Mouse (Mus musculus) ZHBTc4 (cell line): Measurements from ENCODE around the gene Tpi1.
"Not testable (repeated sequence)": the region's sequence is repeated elsewhere in the genome, so short reads cannot be mapped to it uniquely, and the experiment has no call there.

Experiments
- DNase-seq: peaks from one replicate; pipeline ENCODE4 v3.0.0-alpha.2; 2011; ENCODE audit warnings: low read depth, low spot score

Tpi1 gene

GRCm38 (mm10) chr6:124831199-124831598 lies 17.1 kb upstream of the Tpi1 start:
- peak; percentile 46 for DNase-seq

DNA sequence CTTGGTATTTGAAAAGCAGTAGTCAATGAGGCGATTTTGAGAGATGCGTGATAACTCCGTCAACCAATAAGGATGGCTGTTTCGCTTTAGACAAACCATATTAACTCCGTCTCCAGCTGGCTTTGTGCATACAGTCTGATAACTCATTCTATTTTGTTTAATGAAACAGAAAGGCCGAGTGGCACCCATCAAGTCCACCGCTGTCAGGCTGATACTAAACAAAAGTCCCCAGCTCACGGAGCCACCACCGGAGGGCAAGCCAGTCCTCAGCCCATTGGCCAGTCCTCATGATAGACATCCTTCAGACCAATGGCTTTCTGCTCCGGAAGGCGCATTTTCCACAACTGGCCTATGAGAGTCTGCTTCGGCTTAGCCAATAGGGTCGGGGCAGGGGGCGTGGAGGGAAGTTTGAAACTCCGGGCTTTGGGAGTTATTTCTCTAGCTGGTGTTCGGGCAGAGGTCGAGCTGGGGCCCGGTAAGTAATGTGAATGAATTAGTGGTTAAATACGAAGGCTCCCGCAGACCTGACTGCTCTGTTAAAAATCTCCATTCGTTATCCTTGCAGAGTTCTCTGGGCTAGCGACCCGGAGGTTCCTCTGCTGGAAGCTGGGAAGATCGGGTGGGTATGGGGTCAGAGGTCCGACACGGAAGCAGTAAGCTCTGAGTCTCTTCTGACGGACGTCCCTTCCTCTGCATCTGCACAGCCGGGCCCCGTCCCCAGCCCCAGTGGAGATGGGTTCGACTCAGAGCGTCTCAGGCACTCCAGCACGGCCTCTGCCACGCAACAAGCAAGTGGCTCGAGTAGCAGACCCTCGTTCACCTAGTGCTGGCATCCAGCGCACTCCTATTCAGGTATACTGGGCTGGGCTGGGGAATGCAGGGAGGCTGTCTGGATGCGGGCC lies 16.0 kb upstream of the Tpi1 start:
- peak; percentile 98 for DNase-seq

- peak; percentile 100 for DNase-seq
These were observed 15.0 kb upstream of the Tpi1 start, which contains the start of the genes Usp5 and Cdca3 for GRCm38 (mm10) chr6:124828868-124829798. Gene Usp5 (minus strand): TSS chr6:124829484. Gene Cdca3 (plus strand): TSS chr6:124829547.

DNA sequence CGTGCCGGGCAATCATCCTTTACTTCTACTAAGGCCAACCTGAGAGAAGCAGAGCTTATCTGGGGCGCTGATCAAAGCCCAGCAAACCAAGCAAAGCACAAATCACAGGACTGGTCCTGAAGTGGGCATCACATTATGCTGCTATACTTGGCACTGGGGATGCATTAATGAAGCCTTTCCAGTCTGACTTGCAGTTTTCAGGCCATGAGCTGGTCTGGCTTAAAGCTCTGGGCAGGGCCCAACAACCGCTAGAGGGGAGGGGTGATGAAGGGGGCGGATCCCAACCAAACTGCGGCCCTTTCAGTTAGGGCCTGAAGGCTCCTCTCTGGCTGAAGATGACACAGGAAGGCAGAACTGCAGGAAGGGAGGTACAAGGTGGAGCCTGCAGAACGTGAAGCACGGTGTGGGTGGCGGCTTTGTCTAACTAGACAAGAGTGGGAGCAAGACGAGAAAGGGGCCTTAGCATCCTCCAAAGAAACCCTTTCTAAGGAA lies 14.1 kb upstream of the Tpi1 start:
- DNase-seq: peak; percentile 90

DNA sequence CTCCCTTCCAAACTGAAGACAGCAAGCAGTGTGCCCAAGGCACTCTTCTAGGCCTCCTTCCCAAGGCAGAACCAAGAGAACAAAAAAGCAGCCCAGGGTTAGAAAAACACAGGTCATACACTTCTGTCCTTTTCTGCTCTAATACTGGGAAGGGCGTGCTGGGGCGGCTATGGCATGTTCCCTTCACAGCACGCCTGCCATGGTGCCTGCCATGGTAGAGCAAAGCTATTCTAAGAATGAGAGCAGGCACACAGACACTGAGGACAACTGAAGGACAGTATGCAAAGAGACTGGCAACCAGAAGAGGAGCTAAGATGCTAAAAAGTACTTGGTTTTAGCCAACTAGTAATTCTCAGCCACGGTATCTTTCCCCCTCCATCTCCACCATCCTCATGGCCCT lies 8.0 kb upstream of the Tpi1 start:
- no peak for DNase-seq

- no peak for DNase-seq
These were observed 6.8 kb upstream of the Tpi1 start for GRCm38 (mm10) chr6:124820891-124821290.

DNA sequence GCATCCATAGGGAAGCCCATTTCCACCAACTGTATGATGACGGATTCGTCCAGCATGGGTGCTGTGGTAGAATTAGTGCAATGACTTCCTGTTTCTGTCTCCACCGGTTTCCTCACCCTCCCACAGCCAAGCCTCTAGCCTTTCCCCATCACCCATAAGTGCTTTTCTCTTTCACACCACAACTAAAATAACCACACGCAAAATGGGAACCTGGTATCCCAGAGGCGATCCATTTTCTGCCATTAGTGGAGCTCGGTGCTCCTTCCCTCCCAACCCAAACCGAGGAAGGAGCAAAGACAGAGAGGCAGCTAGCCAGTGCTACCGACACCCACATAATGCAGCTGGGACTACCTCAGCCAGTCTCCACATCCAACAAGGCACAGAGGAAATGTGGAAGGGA lies 3.9 kb upstream of the Tpi1 start:
- no peak for DNase-seq

DNA sequence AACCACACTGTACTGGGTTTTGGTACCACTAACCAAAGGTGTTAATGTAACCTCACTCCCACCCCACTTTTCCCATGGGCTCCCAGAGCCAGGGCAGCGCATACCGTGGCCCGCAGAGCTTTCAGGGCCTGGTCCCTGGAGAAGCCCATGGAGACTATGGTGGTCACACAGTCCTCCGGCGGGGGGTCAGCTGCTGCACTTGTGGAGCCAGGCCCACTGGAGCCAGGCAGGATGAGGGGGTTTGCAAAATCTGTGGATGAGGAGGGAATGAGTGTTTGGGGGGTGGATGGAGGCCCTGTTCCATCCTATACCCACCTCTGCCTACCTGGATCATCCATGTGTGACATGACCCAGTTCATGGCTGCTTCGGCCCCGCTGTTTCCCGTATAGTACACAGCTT lies 3.5 kb upstream of the Tpi1 start:
- DNase-seq: no peak

- DNase-seq: no peak
These were observed 3.0 kb upstream of the Tpi1 start for GRCm38 (mm10) chr6:124817125-124817524.

GRCm38 (mm10) chr6:124816611-124817010 lies 2.5 kb upstream of the Tpi1 start:
- no peak for DNase-seq

DNA sequence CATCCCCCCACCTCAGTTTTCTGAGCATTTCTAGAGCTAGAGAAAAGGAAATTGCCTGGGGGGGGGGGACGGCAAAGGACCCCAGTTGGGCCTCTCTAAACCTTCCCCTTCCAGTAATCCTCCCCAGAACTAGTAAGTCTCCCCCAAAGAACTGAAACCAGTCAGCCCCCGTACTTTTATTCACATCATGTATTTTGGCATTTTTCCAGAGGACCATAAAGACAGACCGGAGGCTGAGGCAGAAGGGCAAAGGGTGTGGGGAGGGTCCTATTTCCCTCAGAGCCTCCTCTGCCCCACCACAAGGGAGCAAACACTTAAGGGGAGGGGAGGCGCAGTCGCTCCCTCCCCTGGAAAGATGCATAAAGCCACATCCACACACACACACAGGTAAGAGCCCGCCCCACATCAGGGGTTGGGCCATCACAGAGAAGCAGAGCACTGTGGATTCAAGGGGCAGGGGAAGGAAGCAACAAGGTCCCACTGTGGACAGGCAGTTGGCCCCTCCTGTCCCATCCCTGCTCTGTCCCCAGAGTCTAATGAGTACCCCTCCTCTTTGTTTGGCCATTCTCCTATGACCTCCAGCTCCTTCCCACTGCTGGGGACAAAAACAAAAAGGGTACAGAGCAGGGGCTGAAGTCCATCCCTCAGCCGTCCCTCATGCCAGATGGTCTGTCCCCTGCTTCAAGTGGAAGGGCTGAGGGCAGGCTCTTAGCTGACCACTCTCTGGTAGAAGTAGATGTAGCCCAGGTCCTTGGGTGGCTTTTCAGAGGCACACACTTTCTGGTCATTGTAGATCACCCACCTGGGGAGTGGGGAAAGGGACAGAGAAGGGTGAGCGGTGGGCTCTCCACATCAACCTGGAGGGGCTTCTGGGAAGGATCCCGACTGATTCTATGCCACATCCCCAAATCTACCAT lies 1.0 kb upstream of the Tpi1 start:
- no peak for DNase-seq

- peak; percentile 24 for DNase-seq
These were observed 352 bp upstream of the Tpi1 start for GRCm38 (mm10) chr6:124814448-124814847.

DNA sequence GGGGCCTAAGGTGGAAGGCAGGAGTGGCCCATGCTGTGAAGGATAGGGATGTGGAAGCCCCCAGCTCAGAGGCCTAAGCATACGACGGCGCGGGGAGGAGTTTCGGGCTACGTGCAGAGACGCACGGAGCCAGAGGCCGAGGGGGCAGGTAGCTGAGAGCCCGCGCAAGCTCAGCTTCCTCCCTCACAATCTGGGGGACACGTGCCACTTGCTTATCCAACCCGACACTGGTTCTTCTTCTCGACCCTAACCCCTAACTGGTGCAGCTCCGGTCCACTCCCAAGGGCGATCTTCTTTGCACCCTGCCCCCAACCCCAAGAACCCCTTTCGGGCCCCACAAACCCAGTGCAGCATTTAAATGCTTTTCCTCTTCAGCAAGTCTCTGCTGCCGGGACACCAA lies 600 bp downstream of the Tpi1 start:
- DNase-seq: peak; percentile 76

DNA sequence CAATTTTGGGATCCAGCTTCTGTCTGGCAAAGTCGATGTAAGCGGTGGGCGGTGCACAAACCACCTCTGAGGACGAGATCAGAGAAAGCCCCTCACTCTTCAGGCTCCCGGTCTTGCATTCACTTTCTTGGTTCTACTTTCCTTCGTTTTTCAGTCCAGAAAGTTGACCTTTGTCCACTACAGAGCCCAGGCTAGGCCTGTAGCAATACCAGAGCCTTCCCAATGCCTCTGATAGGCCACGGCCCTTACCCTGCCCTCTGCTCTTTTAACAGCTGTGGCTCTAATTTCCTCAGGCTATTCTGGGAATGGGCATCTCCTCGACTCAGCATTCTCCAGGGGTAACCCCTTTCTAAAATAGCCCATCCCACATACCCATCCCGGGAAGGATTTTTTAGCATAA lies 1.2 kb downstream of the Tpi1 start:
- DNase-seq: no peak

DNA sequence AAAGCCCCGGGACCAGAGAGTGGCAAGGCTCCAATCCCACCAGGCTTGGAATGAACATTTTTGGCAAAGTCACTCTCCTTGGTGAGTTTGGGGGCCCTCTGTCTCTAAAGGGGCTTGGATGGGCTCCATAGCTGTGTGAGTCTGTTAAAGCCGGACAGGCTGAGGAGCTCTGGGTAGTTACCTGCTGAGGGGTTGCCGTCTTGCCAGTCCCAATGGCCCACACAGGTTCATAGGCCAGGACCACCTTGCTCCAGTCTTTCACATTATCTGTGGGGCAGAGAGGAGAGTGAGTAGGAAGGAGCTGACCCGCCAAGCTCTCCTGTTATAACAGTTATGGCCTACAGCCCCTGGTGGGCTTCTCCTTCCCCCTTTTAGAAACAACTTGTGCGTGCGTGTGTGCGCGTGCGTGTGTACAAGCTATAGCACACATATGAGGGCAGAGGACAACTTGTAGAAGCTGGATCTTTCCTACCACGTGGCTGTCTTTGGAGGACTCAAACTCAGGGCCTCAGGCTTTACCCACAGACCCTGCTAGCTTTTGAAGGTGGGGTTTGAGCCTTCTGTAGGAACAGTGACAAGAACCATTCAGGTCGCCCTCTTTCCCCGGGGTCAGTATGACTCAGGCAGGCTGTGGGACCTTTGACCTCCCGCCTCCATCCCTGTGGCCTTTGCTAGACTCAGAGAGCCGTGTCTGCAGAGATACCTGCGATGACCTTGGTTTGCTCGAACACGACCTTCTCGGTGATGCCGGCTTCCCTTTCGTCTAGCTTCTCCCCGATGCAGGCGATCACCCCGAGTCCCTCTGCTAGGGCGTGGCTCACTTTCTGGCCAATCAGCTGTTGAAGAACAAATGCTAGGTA lies 2.2 kb downstream of the Tpi1 start:
- DNase-seq: peak; percentile 21

GRCm38 (mm10) chr6:124811403-124811665 lies 2.8 kb downstream of the Tpi1 start:
- no peak for DNase-seq

DNA sequence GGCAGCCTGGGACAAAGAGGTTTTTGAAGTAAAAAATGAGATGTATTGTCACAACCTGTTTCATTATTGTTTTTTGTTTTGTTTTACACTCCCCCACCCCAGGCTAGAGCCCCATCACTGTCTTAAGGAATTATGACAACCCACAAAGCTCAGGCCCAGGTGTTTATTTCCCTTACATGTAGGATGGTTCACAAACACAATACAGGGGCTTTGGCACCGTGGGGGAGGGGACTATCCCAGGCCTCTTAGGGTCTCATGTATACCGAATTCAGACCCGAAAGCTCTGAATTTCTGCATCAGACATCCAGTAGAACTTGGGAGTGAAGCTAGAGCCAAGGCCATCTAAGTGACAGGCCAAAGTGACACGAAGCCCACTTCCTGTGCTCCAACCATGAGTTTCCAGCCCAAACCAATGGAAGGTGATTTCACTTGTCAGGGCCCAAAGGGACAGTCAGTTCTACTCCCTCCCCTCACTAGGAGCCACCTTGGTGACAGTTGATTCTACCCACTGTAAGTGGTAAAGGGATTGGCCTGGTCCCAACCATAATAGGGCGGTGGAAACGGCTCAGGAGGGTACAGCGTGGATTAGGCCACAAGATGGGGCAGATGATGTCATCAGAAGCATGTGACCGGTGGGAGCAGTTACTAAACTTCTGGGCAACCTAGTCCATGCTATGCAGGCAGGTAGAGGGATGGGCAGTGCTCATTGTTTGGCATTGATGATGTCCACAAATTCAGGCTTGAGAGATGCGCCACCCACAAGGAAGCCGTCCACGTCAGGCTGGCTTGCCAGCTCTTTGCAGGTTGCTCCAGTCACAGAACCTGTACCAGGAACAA lies 3.3 kb downstream of the Tpi1 start:
- not testable (repeated sequence) for DNase-seq

DNA sequence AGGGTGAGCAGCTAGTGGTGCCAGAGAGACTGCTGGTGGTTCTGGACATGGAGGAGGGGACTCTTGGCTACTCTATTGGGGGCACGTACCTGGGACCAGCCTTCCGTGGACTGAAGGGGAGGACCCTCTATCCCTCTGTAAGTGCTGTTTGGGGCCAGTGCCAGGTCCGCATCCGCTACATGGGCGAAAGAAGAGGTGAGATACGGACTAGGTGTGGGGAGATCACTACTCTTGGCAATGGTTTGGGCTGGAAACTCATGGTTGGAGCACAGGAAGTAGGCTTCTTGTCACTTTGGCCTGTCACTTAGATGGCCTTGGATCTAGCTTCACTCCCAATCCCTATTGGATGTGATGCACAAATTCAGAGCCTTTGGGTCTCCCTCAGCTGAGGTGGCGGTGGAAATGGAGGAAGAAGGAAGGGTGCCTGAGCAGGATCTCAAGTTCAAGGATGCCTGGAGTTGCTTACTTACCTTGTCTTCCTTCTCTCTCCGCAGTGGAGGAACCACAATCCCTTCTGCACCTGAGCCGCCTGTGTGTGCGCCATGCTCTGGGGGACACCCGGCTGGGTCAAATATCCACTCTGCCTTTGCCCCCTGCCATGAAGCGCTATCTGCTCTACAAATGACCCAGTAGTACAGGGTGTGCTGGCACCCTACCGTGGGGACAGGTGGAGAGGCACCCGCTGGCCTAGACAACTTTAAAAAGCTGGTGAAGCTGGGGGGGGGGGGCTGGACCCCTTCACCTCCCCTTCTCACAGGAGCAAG lies 4.1 kb downstream of the Tpi1 start:
- peak; percentile 16 for DNase-seq
